In genomic region chr7:45131850-45132249, GRCm38 (mm10) we compare ENCODE assay signal across 1 mouse cellular context.
TF ChIP-seq lines count a peak whose summit lies in the region.

No protein-coding gene starts in this region.

TF ChIP-seq in ES-E14, 5 proteins besides CTCF, POLR2A, EP300 and RAD21:
- TF ChIP-seq MAFK (IDR thresholded peaks at IDR 0.05; ENCODE audit: insufficient read depth, low read depth, low read length) (no peak), ZNF384 (IDR thresholded peaks at IDR 0.05; ENCODE audit: low read depth, low read length) (no peak), HCFC1 (IDR thresholded peaks at IDR 0.05; ENCODE audit: borderline replicate concordance, insufficient read depth, low read length) (no peak), ZC3H11A (IDR thresholded peaks at IDR 0.05; ENCODE audit: borderline replicate concordance, low read depth, low read length) (no peak), CHD2 (IDR thresholded peaks at IDR 0.05; ENCODE audit: low read depth, low read length) (no peak)
TF ChIP-seq in ES-E14: peak in this region for 0.
